Mouse (Mus musculus) cerebellum, adult 11 months (tissue): ENCODE results near the gene Fam151b.

ENCODE experiments used
- DNase-seq: peaks from one replicate; pipeline ENCODE4 v3.0.0; 2022

Gene Fam151b

GRCm38 (mm10) chr13:92483852-92484463 lies at the start of gene Fam151b:
Gene Fam151b (minus strand): TSS chr13:92484015.
- peak; percentile 92 for DNase-seq

- no peak for DNase-seq
Measured at GRCm38 (mm10) chr13:92532216-92532615, 48.4 kb upstream of the Fam151b start.

GRCm38 (mm10) chr13:92531237-92531636 lies 47.4 kb upstream of the Fam151b start:
- no peak for DNase-seq

- DNase-seq = peak; percentile 99
Measured at GRCm38 (mm10) chr13:92530721-92531211, 47.0 kb upstream of the Fam151b start, which contains the start of gene Zfyve16. Gene Zfyve16 (minus strand): TSS chr13:92530868.

- no peak for DNase-seq
Measured at GRCm38 (mm10) chr13:92529828-92530720, 46.3 kb upstream of the Fam151b start.

- no peak for DNase-seq
Measured at GRCm38 (mm10) chr13:92523178-92523813, 39.5 kb upstream of the Fam151b start.

GRCm38 (mm10) chr13:92504871-92505270 lies 21.1 kb upstream of the Fam151b start:
- no peak for DNase-seq

GRCm38 (mm10) chr13:92491923-92492322 lies 8.1 kb upstream of the Fam151b start:
- DNase-seq = no peak

GRCm38 (mm10) chr13:92490817-92491216 lies 7.0 kb upstream of the Fam151b start:
- no peak for DNase-seq

GRCm38 (mm10) chr13:92483348-92483747 lies 467 bp downstream of the Fam151b start:
- DNase-seq = peak; percentile 24

- no peak for DNase-seq
Measured at GRCm38 (mm10) chr13:92470151-92470550, 13.7 kb downstream of the Fam151b start.

GRCm38 (mm10) chr13:92469381-92469780 lies 14.4 kb downstream of the Fam151b start:
- no peak for DNase-seq

- DNase-seq = no peak
Measured at GRCm38 (mm10) chr13:92467891-92468290, 15.9 kb downstream of the Fam151b start.

GRCm38 (mm10) chr13:92464698-92465097 lies 19.1 kb downstream of the Fam151b start:
- DNase-seq = no peak

- no peak for DNase-seq
Measured at GRCm38 (mm10) chr13:92446872-92447271, 36.9 kb downstream of the Fam151b start.

GRCm38 (mm10) chr13:92440286-92440685 lies 43.5 kb downstream of the Fam151b start:
- DNase-seq = no peak

- DNase-seq = no peak
Measured at GRCm38 (mm10) chr13:92438656-92439055, 45.2 kb downstream of the Fam151b start.

- DNase-seq = peak; percentile 13
Measured at GRCm38 (mm10) chr13:92427351-92427855, 56.4 kb downstream of the Fam151b start.

- peak; percentile 44 for DNase-seq
Measured at GRCm38 (mm10) chr13:92426294-92427051, 57.3 kb downstream of the Fam151b start.

GRCm38 (mm10) chr13:92425758-92426264 lies 58.0 kb downstream of the Fam151b start, which contains the start of gene Ankrd34b:
Gene Ankrd34b (plus strand): TSS chr13:92425896.
- peak; percentile 90 for DNase-seq

- no peak for DNase-seq
Measured at GRCm38 (mm10) chr13:92423711-92424110, 60.1 kb downstream of the Fam151b start.

GRCm38 (mm10) chr13:92419630-92420029 lies 64.2 kb downstream of the Fam151b start:
- no peak for DNase-seq
